Mouse (Mus musculus): ENCODE data around the gene Pld2.
"Not testable (repeated sequence)": the region's sequence is repeated elsewhere in the genome, so short reads cannot be mapped to it uniquely, and the experiment has no call there.

The Pld2 gene

DNA sequence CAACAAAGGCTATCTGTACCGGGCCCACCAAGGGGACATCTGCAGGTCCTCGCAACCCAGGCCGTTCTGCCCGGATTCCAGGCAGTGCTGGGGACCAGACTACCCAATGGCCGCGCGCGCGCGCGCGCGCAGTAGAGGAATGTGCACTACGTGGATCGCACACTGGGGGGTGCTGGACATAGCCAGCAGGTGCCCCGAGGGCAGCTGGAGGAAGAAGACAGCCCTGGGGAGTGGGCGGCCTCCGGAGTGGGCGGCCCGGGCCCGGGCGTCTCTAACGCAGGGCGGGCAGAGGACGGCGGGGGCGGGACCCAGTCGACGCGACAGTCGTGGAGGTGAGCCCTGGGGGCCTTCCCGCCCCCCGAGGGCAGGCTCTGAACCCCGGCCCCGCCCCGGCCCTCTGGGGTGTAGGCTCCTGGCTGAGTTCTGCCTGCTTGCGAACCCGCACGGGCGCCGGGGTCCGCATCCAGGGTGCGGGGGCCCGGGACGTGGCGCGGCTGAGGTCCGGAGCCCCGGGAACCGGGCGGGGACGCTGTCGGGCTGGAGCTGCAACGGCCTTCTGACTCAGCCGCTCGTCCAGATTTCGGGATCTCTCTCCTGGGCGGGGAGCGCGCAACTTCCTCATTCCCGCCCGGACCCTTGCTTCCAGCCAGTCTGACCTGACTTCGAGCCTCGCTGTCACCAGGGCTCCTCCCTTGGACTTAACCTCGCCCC lies at the start of gene Pld2:
Gene Pld2 (plus strand): TSS at position 188 of the 711 bp plus-strand sequence.
- DNase-seq (ENCODE audit: low read depth) = peak; percentile 89

DNA sequence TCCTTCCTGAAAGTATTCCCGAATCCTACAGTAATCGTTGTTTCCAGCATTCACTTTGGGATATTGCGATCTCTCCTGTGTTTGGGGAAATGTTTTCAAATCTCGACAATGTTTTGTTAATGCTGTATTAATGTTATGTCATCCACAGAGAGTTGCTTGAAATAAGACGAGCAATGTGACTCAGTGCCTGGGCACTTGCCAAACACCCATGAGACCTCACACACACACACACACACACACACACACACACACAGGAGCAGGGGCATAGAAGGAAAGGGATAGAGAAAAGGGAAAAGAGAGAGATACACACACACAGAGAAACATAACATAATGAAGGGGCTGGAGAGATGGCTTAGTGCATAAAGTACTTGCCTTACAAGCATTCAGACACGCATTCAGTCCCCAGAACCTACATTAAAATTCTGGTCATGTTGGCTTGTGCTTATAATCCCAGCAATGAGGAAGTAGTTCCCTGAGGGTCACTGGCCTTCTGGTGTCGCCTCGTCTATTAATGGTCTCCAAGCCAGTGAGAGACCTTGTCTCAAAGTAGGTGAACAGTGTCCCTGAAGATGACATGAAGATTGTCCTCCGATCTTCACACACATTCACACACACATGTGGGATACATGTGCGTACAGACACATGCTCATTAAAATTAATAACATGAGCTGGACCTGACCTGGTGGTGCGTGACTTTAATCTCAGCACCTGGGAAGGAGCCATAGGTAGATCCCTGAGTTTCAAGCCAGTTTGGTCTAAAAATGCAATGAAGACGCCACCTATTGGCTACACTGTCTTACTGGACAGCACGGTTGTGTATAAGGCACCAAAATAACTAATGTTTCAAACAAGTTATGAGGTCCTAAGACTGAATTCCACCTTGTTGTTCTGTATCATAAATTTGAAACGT lies 40.0 kb upstream of the Pld2 start:
- peak; percentile 48 for DNase-seq (ENCODE audit: low read depth)

DNA sequence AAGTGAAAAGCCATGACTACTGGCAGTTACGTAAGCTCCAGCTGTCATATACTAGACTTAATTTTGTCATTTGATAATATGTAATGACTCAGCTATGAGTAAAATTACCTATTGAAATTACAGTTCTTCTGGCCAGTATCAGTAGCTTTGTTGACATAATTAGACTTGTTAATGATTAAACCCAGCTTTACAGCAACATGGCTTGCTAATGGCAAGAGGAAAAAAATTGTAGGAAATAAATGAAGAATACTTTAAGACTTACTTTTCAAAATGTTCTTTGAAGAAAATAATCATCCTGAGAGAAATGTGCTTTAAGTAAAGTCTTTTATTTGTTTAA lies 39.4 kb upstream of the Pld2 start:
- DNase-seq (ENCODE audit: low read depth) = no peak

DNA sequence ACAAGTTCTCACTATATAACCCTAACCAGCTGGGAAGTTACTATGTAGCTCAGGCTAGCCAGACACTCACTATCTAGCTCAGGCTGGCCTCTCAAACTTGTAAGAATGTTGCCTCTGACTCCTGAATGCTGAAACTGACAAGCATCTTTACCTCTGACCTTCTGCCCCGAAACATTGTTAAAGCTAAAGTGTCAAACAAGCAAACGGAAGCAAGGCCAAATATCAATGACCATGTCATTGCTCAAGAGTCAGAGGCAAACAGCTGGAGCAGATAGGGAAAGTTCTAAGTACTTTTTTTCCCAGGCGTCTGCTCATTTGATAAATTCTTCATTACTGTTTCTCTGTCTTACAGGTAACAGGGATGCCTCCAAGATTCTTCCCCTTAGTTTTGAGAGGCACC lies 37.8 kb upstream of the Pld2 start:
- DNase-seq (ENCODE audit: low read depth) = no peak

DNA sequence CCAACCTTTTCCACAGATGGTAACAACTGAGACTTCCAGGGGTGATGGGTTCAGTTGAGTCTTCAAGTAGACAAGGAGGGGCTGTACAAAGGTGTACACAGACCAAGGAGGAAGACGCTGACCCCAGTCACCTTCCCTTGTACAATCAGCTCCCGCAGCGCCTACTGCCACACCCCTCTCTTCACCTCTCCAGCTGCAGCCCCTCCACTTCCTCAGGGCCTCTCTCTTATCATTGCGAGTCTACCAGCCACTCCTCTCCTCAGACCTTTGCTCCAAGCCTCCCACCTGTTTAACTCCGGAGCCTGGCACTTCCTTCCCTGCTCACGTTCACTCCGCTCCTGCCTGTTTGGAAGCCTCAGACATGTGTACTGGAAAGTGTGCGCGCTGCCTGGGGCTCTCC lies 34.9 kb upstream of the Pld2 start, which contains the start of gene Tm4sf5:
Gene Tm4sf5 (plus strand): TSS at position 275 of the 400 bp plus-strand sequence.
- no peak for DNase-seq (ENCODE audit: low read depth)

DNA sequence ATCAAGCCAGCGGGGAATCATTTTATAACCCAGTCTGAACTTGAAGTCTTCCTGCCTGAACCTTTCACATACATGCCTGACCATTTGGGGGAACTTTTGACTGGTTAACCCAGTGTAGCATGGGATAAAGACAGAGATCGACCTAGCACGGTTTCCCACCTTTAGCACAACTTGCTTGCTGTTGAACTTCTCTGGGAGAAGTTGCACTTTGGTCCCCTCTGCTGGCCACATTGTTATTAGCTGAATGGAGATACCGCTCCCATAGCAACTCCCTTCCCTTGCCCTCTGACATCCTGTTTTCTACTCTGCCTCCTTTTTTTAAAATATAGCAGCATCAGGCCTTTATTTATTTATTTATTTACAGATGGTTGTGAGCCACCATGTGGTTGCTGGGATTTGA lies 33.5 kb upstream of the Pld2 start:
- peak; percentile 87 for DNase-seq (ENCODE audit: low read depth)

DNA sequence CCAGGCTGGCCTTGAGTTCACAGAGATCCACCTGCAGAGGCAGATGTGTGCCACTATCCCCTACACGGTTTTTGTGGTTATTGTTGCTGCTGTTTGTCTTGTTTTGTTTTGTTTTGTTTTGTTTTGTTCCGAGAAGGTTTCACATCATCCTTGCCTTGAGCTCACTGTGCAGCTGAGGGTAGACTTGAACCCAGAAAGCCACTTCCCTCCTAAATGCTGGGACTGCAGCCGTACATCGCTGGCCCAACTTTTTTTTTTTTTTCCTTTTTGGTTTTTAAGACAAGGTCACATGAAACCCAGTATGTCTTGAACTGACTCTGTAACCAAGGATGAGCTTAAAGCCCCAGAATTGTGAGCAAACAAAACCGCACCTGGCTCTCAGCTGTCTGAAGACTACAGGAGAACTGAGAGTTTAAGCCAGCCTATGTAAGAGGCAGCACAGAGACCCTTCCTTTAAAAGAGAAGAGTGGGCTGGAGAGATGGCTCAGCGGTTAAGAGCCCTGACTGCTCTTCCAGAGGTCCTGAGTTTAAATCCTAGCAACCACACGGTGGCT lies 32.8 kb upstream of the Pld2 start:
- no peak for DNase-seq (ENCODE audit: low read depth)

DNA sequence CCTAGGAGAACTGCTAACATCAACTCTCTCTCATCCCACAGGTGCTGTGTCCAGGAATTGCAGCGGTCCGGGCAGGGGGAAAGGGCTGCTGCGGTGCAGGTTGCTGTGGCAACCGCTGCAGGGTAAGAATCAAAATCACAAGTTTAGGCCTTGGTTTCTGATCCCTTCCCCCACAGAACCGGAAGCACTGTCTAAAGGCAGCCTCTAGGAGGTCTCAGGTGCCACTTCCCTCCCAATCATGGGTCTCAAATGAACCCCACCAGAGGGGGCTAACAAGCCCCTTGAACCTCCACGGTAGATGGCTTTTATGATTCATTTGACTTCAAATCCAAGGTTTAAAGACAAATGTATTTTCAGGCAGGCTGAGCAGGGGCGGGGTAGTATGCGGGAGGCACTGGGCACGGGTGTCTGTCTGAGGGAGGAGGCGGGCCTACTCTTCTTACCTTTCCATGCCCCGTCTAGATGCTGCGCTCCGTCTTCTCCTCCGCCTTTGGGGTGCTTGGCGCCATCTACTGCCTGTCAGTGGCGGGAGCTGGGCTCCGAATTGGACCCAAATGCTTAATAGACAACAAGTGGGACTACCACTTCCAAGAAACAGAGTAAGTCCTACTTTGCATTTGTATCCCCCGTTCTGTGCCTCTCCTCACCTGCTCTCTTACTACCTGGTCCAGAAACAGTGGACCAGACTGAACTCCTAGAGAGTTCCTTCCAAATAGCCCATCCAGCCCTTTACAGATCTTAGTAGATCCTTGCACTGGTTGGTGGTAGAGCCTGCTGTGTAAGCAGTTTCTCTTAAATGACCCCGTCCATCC lies 29.9 kb upstream of the Pld2 start:
- DNase-seq (ENCODE audit: low read depth) = peak; percentile 86

DNA sequence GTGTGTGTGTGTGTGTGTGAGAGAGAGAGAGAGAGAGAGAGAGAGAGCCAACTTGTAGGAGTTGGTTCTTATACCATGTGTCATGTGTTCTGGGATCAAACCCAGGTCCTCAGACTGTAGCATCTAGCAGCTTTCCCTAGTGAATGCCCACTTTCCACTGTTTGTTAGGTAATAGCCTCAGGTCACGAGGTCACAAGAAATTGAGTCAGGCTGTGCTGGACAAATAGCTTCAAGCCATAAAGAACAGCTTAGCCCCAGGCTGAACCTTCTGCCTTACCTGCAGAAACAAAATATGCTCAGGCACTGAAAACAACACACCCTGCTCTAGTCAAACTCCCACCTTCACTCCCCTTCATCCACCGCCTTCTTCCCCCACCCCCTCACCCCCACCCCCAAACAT lies 28.6 kb upstream of the Pld2 start:
- DNase-seq (ENCODE audit: low read depth) = no peak

DNA sequence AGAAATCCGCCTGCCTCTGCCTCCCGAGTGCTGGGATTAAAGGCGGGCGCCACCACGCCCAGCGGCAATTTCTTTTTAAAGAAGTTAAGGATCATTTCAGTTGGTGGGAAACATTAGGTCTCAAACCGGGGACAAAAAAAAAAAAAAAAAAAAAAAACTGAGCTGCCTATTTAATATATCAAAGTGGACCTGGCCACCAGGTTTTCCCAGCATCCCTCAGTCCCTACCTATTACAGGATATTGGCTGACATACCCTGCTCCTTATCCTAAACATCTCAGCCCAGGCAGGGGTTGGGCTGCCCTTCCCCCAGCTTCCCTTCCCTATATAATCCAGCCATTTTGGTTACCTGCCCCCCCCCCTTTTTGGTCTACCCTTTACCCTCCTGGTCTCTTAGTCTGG lies 28.0 kb upstream of the Pld2 start:
- no peak for DNase-seq (ENCODE audit: low read depth)

DNA sequence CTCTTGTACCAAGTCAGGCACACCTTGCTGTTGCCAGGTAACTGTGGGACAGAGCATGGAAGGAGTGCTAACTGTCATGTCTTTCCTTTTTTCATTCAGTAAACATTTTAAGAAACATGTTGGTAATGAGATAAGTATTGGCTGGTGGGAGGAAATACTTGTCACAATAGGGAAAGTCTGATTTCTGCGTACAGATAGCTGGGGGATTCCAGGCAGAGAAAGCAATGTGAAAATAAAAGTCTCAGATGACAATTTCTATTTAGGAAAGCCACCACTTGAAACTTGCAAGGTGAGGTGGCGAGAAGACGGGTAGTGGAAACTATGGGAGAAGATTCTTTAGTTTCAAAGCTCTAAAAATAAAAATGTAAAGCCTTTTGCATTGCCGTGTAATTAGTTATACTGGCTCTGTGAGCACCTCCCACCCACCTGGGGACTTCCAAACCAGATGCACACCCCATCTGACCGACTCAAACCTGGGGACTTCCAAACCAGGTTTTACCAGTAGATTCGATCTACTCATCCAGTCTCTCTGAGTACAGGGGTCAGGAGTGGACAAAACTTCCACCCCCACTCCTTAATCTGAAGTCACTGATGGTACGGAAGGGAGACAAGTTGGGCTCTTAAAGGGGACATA lies 27.0 kb upstream of the Pld2 start:
- no peak for DNase-seq (ENCODE audit: low read depth)

DNA sequence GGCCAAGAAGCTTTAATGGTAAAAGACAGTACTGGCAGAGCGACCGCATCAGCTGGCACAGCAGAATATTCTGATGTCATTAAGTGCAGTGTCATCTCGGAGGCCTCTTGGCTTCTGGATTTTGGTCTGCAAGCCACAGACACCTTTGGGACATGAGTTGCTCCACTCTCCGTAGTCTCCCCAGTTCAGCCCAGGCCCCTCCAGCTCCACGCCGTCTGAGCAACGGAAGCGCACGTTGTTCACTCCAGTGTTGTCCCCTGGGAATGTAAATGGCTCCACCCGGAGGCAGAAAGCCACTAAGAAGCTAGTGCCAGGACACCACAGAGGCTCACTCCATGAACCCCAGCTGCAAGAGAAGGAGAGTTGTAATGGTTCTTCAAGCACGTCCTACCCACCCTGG lies 26.3 kb upstream of the Pld2 start:
- DNase-seq (ENCODE audit: low read depth) = no peak

DNA sequence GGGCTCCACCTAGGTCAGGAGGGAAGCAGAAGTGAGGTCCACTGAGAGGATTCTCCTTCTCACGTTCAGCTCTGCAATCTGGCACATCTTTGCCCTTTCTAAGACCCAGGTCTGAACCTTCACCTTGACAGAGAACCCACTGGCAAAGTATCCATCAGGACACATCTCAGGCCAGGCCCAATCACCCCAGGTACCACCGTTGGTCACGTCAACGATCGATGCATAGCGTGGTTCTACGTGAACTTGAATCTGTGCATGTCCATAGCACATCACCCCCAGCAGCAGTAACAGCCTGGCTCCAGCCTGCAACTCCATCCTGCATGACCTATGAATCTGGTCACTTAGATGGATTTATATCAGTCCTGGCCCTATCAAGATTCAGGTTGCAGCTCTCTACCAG lies 25.6 kb upstream of the Pld2 start, which contains the start of gene Vmo1:
Gene Vmo1 (minus strand): TSS at position 329 of the 400 bp plus-strand sequence.
- no peak for DNase-seq (ENCODE audit: low read depth)

DNA sequence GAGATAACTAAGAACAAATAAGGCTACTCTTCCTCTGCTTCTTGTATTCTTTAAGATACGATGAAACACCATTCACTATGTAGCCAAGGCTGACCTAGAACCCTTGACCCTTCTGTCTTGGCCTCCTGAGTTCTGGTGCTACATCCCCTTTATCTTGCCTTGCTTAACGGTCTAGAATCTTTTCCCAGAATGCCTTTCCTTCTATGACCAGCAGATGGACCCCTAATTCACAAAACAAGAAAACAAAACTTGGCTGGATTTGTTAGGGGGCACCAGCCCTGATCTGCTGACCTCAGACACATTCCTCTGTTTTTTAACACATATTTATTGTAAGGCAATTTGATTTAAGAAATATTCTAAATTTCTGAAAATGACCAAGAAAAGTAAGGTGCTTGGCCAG lies 23.5 kb upstream of the Pld2 start:
- peak; percentile 77 for DNase-seq (ENCODE audit: low read depth)

DNA sequence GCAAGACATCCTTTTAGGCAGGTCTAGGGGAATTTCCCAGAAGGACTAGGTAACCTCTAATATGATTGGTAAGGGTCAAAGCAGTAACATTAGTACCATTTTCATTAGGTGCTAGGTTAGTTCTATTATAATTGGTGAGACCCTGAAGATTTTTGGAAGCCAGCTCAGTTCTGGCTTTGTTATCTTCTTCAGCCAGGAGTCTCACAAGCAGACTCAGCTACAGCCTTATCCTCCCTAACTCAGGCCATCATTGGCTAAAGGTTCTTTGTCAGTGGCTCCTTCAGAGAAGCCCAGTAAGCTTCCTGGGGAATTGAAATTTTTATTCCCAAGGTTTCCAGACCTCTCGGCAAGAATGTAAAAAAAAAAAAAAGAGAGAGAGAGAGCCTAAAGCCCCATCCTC lies 21.4 kb upstream of the Pld2 start:
- no peak for DNase-seq (ENCODE audit: low read depth)

DNA sequence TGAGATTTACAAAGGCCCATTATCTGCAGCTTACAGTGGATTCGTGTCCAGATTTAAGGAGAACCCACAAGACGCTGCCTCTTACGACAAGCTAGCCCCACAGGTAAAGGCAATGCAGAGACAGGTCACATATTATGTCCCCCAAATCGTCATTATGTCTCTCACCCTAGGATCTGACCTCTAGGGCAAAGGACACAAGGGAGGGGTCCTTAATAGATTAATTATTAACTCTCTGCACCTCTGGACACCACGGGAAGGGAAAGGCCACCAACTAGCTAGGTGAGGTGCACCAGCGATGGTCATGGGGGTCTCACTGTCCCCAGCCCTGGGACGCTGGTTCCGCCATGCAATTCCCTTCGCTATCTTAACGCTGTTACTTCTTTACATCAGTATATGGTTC lies 20.9 kb upstream of the Pld2 start, which contains the start of gene Gltpd2:
Gene Gltpd2 (plus strand): TSS at position 274 of the 400 bp plus-strand sequence.
- no peak for DNase-seq (ENCODE audit: low read depth)

DNA sequence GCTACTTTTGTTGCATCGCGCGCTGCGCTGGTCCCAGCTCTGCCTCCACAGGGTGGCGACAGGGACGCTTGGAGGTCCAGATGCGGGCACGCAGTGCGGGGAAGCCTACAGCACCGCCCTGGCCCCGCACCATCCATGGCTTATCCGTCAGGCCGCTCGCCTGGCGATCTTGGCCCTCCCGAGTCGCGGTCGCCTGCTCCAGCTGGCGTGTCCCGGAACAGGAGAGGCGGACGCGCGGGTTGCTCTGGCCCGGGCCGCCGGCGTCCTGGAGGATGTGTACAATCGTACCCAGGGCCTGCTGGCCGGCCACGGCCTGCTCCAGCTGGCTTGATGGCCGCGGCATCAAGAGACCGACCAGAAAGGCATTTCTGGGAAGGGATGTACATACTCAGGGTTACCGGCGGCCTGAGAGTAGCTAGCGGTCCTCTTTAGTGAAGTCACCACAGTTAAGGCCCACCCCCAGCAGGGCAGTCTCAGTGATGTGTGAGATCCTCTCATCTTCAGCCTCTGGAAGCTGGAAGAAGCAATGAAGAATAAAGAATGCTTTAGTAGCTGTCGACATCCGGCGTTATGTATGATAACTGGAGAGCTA lies 19.6 kb upstream of the Pld2 start:
- no peak for DNase-seq (ENCODE audit: low read depth)

DNA sequence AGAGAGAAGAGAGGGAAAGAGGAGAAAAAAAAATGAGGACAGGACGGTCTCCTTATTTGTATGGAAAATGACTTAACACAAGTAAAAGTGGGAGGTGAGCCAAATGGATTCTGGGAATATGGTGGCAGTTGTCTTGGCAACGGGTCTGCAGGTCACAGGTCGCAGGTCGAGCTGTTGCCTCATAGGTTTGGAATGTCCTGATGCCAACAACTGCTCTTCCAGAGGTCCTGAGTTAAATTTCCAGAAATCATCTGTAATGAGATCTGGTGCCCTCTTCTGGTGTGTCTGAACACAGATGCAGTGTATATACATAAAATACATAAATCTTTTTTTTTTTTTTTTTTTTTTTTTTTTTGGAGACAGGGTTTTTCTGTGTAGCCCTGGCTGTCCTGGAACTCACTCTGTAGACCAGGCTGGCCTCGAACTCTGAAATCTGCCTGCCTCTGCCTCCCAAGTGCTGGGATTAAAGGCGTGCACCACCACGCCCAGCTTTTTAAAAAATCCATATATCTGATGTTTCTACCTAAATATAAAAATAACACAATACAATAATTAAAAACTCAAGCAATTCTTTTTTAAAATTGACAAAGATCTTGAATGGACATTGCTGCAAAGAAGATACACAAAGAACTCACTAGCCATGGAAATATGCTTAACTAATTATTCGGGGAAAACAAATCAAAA lies 16.4 kb upstream of the Pld2 start:
- DNase-seq (ENCODE audit: low read depth) = not testable (repeated sequence)

DNA sequence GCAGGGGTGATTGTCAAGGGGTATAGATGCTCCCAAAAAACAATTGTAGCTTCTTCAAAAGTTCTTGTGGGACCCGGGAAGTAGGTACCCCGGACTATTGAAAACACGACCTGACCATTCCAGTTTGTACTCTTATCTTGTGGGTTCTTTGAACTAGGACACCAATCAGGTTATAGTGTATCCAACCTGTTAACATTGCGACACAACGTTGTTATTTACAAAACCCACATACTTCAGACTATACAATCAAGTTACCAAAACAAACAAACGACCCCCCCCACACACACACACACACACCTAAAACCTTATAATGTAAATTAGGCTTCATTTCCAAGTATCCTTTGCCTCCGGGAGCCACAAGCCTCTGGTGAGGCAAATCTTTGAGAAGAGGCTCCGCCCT lies 15.1 kb upstream of the Pld2 start:
- DNase-seq (ENCODE audit: low read depth) = no peak

DNA sequence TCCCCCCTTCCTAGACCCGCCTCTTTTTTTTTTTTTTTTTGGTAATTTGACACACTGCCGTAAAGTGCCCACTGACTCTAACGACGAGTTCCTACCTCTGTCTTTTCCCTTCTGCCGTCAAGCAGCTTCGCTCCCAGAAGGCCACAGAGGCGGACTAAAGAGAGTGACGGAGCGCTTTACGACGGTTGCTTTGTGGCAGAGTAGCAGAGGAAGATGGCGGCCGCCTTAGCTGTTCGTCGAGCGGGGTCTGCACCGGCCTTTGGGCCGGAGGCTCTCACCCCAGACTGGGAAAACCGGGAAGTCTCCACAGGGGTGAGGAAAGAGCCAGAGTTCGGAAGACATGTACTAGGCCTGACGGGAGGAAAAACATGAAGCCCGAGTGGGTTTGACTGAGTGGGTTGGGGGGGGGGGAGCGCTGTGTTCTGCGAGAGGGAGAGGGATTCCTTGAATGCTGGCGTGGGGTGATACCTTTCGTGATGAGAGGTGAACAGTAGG lies 14.6 kb upstream of the Pld2 start, which contains the start of gene Psmb6:
Gene Psmb6 (plus strand): TSS at position 184 of the 495 bp plus-strand sequence.
- DNase-seq (ENCODE audit: low read depth) = peak; percentile 95
